Mouse (Mus musculus) G1E (cell line): ENCODE data around the gene BC055324. TPM values are rescaled to one million over a fixed set of nuclear protein-coding genes. Genes with fewer than 3 reads are reported as not detected.

Experiments
- ATAC-seq: 2 replicates; pipeline ENCODE4 v1.8.0; 2016; ENCODE audit warnings: mild to moderate bottlenecking; ENCODE audit not compliant: insufficient number of reproducible peaks, poor library complexity, low FRiP score, severe bottlenecking; ENCODE audit errors: extremely low read depth
- DNase-seq: peaks from one replicate; pipeline ENCODE4 v3.0.0; 2012; ENCODE audit warnings: low spot score
- H3K27me3 ChIP-seq: 2 replicates; pipeline ENCODE4 v1.6.1; 2012; ENCODE audit warnings: mild to moderate bottlenecking, low read length, inconsistent platforms; ENCODE audit not compliant: insufficient read depth
- H3K36me3 ChIP-seq: replicated peaks from 2 replicates; pipeline ENCODE3; 2012; ENCODE audit warnings: mild to moderate bottlenecking, inconsistent platforms
- H3K4me1 ChIP-seq: 2 replicates; pipeline ENCODE4 v1.6.1; 2012; ENCODE audit warnings: low read depth, low read length, inconsistent platforms, mixed read lengths; ENCODE audit not compliant: insufficient read depth
- H3K4me3 ChIP-seq: 2 replicates; pipeline ENCODE4 v1.5.1; 2012; ENCODE audit warnings: low read depth, mild to moderate bottlenecking, inconsistent platforms, low read length, moderate library complexity, mixed read lengths
- H3K9me3 ChIP-seq: replicated peaks from 2 replicates; pipeline ENCODE4 v1.6.1; 2012; ENCODE audit warnings: inconsistent platforms
- CTCF ChIP-seq: IDR thresholded peaks from 2 replicates; pipeline ENCODE4 v1.5.1; 2012; ENCODE audit warnings: low read depth, low read length, inconsistent platforms, mixed read lengths
- GATA1 ChIP-seq: IDR thresholded peaks from 2 replicates; pipeline ENCODE4 v1.6.1; 2012; ENCODE audit warnings: borderline replicate concordance, low read length, inconsistent platforms, mixed read lengths
- GATA2 ChIP-seq: IDR thresholded peaks from 2 replicates; pipeline ENCODE4 v1.6.1; 2012; ENCODE audit warnings: low read depth, low read length, inconsistent platforms, borderline replicate concordance
- POLR2AphosphoS5 ChIP-seq: IDR thresholded peaks from 2 replicates; pipeline ENCODE4 v1.6.1; 2012; ENCODE audit warnings: low read depth, low read length, inconsistent platforms; ENCODE audit not compliant: insufficient replicate concordance
- TAL1 ChIP-seq: conservative IDR thresholded peaks from 2 replicates; pipeline ENCODE4 v1.6.1; 2012; ENCODE audit warnings: low read depth, low read length, inconsistent platforms, mixed read lengths
- polyA plus RNA-seq: library from polyadenylated mRNA; stranded (reverse); fragments of >175 nt; gene quantifications from 2 replicates; pipeline ENCODE4 v1.2.3, GENCODE M21; 2012
- total RNA-seq, 2 experiments: library from RNA; stranded (forward) in 1 of 2; stranded (reverse) in 1 of 2; fragments of 200-1000 nt in 1 of 2; fragments of >200 nt in 1 of 2; fragmentation: Nextera tagmentation in 1 of 2; gene quantifications; 2 replicates each; pipeline ENCODE4 v1.2.3; 2014 to 2017

BC055324 gene
- total and polyA plus RNA-seq, 3 experiments: 3.7 to 39.9 (median 26.0) TPM

DNA sequence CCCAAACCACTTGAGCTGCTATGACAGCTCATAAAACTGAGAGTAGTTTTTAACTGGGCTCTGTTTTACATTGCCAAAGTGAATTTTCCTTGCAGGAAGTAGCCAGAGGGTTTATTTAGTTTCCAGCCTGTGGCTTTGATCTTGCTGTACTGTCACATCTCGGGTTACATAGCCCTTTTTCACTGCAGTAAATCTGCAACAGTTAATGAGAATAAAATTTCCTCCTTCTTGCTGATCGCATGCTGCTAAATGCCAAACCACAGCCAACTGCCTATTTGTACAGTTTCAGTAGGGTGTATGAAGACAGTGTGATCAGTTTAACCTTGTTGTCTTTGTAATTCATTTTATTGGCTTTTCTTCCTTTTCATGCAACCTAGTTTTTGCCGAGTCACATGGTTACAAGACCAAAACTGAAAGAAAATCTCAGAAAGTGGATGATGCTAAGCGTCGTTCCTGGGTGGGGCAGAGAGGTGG lies 96.3 kb downstream of the BC055324 start:
- no peak for DNase-seq
- H3K4me1 ChIP-seq: peaks cover 33% of the 10 kb centered on the region
- ATAC-seq: no peak
- TF ChIP-seq GATA1 (no peak), TAL1 (no peak), POLR2AphosphoS5 (no peak), GATA2 (no peak), CTCF (no peak)
- H3K9me3 ChIP-seq: no peaks in the 10 kb centered on the region
- no peak overlapping the region for H3K4me3 ChIP-seq
- H3K27me3 ChIP-seq: no peaks in the 10 kb centered on the region
- H3K36me3 ChIP-seq: no peaks in the 10 kb centered on the region

Other genes with a start within 250 kb of the BC055324 start
- gene Kifap3, start 215.2 kb downstream of the BC055324 start, total RNA-seq (2014; fragmentation: Nextera tagmentation): 14.0 and 20.3 TPM in 2 replicates
- 22.8 and 25.5 TPM in 2 replicates for gene Kifap3, start 215.2 kb downstream of the BC055324 start, total RNA-seq (2017)
- 4.0 and 5.4 TPM in 2 replicates for gene Kifap3, start 215.2 kb downstream of the BC055324 start, polyA plus RNA-seq
- 61.2 and 69.3 TPM in 2 replicates for gene Scyl3, start 65.7 kb downstream of the BC055324 start, total RNA-seq (2014; fragmentation: Nextera tagmentation)
- gene Scyl3, start 65.7 kb downstream of the BC055324 start, total RNA-seq (2017): 43.2 and 52.6 TPM in 2 replicates
- gene Scyl3, start 65.7 kb downstream of the BC055324 start, polyA plus RNA-seq: 10.6 and 10.7 TPM in 2 replicates
- 8.1 TPM in 2 replicates for gene Mettl18, start 93 bp upstream of the BC055324 start, total RNA-seq (2014; fragmentation: Nextera tagmentation)
- 20.9 and 26.4 TPM in 2 replicates for gene Mettl18, start 93 bp upstream of the BC055324 start, total RNA-seq (2017)
- 0.36 and 0.80 TPM in 2 replicates for gene Mettl18, start 93 bp upstream of the BC055324 start, polyA plus RNA-seq
- gene Sele, start 53.4 kb upstream of the BC055324 start, total RNA-seq (2014; fragmentation: Nextera tagmentation): not detected in 2 replicates
- 0.05 TPM in 1 of 2 replicates, not detected in the other for gene Sele, start 53.4 kb upstream of the BC055324 start, total RNA-seq (2017)
- gene Sele, start 53.4 kb upstream of the BC055324 start, polyA plus RNA-seq: not detected in 2 replicates
- not detected in 2 replicates for gene Sell, start 67.2 kb upstream of the BC055324 start, total RNA-seq (2014; fragmentation: Nextera tagmentation)
- 0.06 and 0.38 TPM in 2 replicates for gene Sell, start 67.2 kb upstream of the BC055324 start, total RNA-seq (2017)
- gene Sell, start 67.2 kb upstream of the BC055324 start, polyA plus RNA-seq: not detected in 2 replicates
- gene Selp, start 120.5 kb upstream of the BC055324 start, total RNA-seq (2014; fragmentation: Nextera tagmentation): not detected in 2 replicates
- gene Selp, start 120.5 kb upstream of the BC055324 start, total RNA-seq (2017): 0.22 and 0.70 TPM in 2 replicates
- gene Selp, start 120.5 kb upstream of the BC055324 start, polyA plus RNA-seq: not detected in 2 replicates
- gene F5, start 157.0 kb upstream of the BC055324 start, total RNA-seq (2014; fragmentation: Nextera tagmentation): not detected in 2 replicates
- gene F5, start 157.0 kb upstream of the BC055324 start, total RNA-seq (2017): under 0.01 and 0.05 TPM in 2 replicates
- gene F5, start 157.0 kb upstream of the BC055324 start, polyA plus RNA-seq: 0.01 TPM in 2 replicates